Mouse (Mus musculus): ENCODE data around the gene Slc25a26.

DNA sequence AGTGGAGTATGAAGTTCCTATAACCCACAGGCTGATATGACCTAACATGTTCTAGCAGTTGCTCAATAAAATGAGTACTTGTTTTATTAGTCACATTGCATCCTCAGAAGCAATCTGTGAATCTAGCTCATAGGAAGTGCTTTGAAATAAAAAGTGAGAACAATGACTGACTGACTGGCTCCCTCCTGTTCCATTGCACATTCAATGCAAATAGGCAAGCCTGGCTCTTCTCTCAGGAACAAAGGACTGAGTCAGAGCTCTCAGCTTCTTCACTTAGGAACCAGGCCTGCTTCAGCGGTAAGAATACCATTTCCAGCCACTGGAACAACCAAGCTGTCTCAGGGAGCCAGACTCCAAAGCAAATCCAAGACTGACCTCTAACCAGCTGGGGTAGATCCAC, 135.2 kb downstream of the Slc25a26 start:
- TF ChIP-seq CTCF (IDR thresholded peaks at IDR 0.05; ENCODE audit: control insufficient read depth, insufficient read depth, insufficient replicate concordance, low read depth, low read length) (no peak), POLR2A (IDR thresholded peaks at IDR 0.05; ENCODE audit: control insufficient read depth, low read depth, low read length) (no peak)

All from testis, adult 2 months (tissue).